Mouse (Mus musculus) spleen, adult 2 months (tissue): ENCODE measurements around the gene Adam30.

Experiments
- CTCF ChIP-seq: fragments of 200-500 bp; IDR thresholded peaks from 2 replicates; pipeline ENCODE4 v1.5.1; 2011; ENCODE audit warnings: mild to moderate bottlenecking, inconsistent platforms; ENCODE audit not compliant: insufficient read depth, insufficient read length, insufficient replicate concordance; ENCODE audit errors: extremely low read depth
- POLR2A ChIP-seq: fragments of 200-500 bp; IDR thresholded peaks from 2 replicates; pipeline ENCODE4 v1.6.1; 2011; ENCODE audit warnings: low read depth, low read length, inconsistent platforms

DNA sequence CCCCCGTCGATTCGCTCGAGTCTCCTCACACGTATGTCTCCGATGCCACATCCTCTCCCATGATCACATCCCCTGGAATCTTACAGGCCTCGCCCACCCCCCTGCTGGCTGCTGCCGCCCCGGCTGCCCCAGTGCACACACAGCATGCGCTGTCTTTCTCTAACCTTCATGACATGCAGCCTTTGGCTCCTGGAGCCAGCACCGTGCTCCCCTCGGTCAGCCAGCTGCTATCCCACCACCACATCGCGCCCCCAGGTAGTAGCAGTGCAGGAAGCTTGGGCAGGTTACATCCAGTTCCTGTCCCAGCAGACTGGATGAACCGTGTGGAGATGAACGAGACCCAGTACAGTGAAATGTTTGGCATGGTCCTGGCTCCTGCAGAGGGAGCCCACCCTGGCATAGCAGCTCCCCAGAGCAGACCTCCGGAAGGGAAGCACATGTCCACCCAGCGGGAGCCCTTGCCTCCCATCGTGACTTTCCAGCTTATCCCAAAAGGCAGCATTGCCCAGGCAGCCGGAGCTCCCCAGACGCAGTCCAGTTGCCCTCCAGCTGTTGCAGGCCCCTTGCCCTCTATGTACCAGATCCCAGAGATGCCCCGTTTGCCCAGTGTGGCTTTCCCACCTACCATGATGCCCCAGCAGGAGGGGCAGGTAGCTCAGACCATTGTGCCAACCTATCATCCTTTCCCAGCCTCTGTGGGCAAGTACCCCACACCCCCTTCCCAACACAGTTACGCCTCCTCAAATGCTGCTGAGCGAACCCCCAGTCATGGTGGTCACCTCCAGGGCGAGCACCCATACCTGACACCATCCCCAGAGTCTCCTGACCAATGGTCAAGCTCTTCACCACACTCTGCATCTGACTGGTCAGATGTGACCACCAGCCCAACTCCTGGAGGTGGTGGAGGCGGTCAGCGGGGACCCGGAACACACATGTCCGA is 13.7 kb upstream of the Adam30 start:
- TF ChIP-seq POLR2A (no peak), CTCF (no peak)
